Mouse (Mus musculus): ENCODE measurements around the gene Sugt1. TPM values are rescaled to one million over a fixed set of nuclear protein-coding genes. Genes with fewer than 3 reads are reported as not detected.

The Sugt1 gene
- polyA plus RNA-seq, 1 experiment from 2014 or later, result 150 TPM

DNA sequence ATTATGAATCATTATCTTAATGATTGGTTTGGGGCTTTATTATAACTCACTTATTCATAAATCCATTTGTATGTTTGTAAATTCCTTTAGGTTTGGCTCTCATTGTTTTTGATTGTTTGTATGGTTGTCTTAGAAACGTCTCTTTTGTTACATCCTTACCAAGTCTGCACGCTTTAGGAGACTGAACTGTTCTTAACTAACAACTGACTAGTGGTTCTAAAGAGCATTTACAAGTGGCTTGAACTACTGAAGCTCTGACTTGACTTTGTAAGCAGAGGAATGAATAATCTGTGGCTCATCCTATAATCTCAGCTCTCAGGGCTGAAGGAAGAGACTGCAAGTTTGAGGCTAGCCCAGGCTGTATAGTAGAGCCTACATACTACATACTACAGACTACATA, 4.1 kb downstream of the Sugt1 start:
- Histone ChIP-seq H3K4me1 (replicated peaks; ENCODE audit: control insufficient read depth, insufficient read depth, low read length) (peaks cover 7% of the 10 kb centered on the region; the same call in 1 of the 2 replicates), H3K4me2 (ENCODE audit: low read depth, low read length, severe bottlenecking) (no peak overlapping the region), H3K27me3 (ENCODE audit: control insufficient read depth, insufficient read depth, low read length) (no peaks in the 10 kb centered on the region), H3K36me3 (ENCODE audit: control insufficient read depth, insufficient read depth, low read length) (no peaks in the 10 kb centered on the region; the same call in 1 of the 2 replicates), H3K27ac (ENCODE audit: low read depth, low read length) (no peak overlapping the region), H3K9me3 (ENCODE audit: control insufficient read depth, low read length) (no peaks in the 10 kb centered on the region), H3K9ac (ENCODE audit: low read length) (no peak overlapping the region), H3K4me3 (ENCODE audit: low read depth, low read length) (no peak overlapping the region)
- WGBS, result 94% methylated on average over 2 of the region's 2 CpGs
- no peak for DNase-seq (ENCODE audit: low spot score)
- no peak for ATAC-seq (replicated peaks; ENCODE audit: low FRiP score)

DNA sequence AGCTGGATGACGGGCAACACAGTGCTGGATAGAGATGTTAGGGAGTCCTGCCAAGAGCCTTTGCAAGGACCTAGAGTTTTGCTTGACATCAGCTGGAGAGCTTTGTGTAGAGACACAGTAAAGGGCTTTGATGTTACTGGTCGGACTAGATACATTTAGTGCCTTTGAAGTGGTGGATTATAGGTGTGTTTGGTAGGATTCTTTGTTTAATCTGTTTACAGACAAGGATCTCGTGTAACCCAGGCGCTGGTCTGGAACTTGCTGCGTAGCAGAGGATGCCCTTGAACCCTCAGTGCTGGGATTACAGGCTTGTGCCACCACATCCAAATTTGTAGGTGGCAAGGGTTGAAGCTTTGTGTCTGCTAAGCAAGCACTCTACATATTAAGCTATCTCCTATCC, 6.6 kb downstream of the Sugt1 start:
- Histone ChIP-seq H3K4me1 (replicated peaks; ENCODE audit: control insufficient read depth, insufficient read depth, low read length) (no peaks in the 10 kb centered on the region), H3K27ac (ENCODE audit: low read depth, low read length) (no peak overlapping the region), H3K27me3 (ENCODE audit: control insufficient read depth, insufficient read depth, low read length) (no peaks in the 10 kb centered on the region), H3K9ac (ENCODE audit: low read length) (no peak overlapping the region), H3K4me3 (ENCODE audit: low read depth, low read length) (no peak overlapping the region), H3K4me2 (ENCODE audit: low read depth, low read length, severe bottlenecking) (no peak overlapping the region), H3K9me3 (ENCODE audit: control insufficient read depth, low read length) (no peaks in the 10 kb centered on the region), H3K36me3 (ENCODE audit: control insufficient read depth, insufficient read depth, low read length) (no peaks in the 10 kb centered on the region; the same call in none of the 2 replicates)
- DNase-seq (ENCODE audit: low spot score) (no peak), ATAC-seq (replicated peaks; ENCODE audit: low FRiP score) (no peak)
- 88% methylated on average over 5 of the region's 5 CpGs for WGBS

DNA sequence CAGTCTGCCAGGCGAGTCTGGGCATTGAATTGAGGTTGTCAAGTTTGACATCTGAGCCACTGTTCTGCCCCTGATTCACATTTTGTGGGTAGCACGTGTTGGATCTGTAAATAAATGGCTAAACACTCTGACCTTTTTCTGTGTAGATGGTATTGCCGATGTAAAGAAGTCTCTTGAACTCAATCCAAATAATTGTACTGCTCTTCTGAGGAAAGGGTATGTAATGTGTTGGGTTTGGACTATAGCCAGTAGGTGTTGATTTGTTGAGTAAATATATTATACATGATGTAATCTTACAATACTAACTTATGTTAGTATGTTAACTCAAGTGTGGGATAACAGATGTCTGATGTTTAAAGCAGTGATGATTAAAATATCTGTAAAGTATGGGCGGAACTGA, 9.1 kb downstream of the Sugt1 start:
- no peak overlapping the region for H3K9ac ChIP-seq (ENCODE audit: low read length)
- H3K27ac ChIP-seq (ENCODE audit: low read depth, low read length), result no peak overlapping the region
- no peaks in the 10 kb centered on the region for H3K9me3 ChIP-seq (ENCODE audit: control insufficient read depth, low read length)
- H3K4me1 ChIP-seq (replicated peaks; ENCODE audit: control insufficient read depth, insufficient read depth, low read length), result no peaks in the 10 kb centered on the region
- DNase-seq (ENCODE audit: low spot score) (no peak), ATAC-seq (replicated peaks; ENCODE audit: low FRiP score) (no peak)
- no peak overlapping the region for H3K4me3 ChIP-seq (ENCODE audit: low read depth, low read length)
- H3K27me3 ChIP-seq (ENCODE audit: control insufficient read depth, insufficient read depth, low read length), result no peaks in the 10 kb centered on the region
- WGBS, result 85% methylated on average over 4 of the region's 4 CpGs
- no peaks in the 10 kb centered on the region; the same call in none of the 2 replicates for H3K36me3 ChIP-seq (ENCODE audit: control insufficient read depth, insufficient read depth, low read length)
- no peak overlapping the region for H3K4me2 ChIP-seq (ENCODE audit: low read depth, low read length, severe bottlenecking)

DNA sequence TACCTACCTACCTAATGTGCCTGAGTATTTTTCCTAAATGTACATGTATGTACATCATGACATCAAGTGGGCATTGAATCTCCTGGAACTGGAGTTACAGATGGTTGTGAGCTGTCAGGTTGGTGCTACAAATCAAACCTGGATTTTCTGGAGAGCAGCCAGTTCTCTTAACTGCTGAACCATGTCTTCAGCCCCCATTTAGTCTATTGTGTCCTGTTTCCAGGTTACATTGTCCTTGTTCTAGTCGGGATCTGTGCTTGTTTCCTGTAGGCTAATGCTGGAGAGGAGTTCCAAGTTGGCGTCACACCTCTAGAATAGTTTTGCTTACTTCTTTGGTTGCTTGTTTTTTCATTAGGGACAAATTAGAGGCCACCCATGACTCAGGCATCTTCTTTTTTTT, 18.4 kb downstream of the Sugt1 start:
- Histone ChIP-seq H3K9me3 (ENCODE audit: control insufficient read depth, low read length) (no peaks in the 10 kb centered on the region), H3K9ac (ENCODE audit: low read length) (no peak overlapping the region), H3K4me2 (ENCODE audit: low read depth, low read length, severe bottlenecking) (no peak overlapping the region), H3K27me3 (ENCODE audit: control insufficient read depth, insufficient read depth, low read length) (no peaks in the 10 kb centered on the region), H3K4me3 (ENCODE audit: low read depth, low read length) (no peak overlapping the region), H3K36me3 (ENCODE audit: control insufficient read depth, insufficient read depth, low read length) (peaks cover 9% of the 10 kb centered on the region; the same call in 1 of the 2 replicates), H3K27ac (ENCODE audit: low read depth, low read length) (no peak overlapping the region), H3K4me1 (replicated peaks; ENCODE audit: control insufficient read depth, insufficient read depth, low read length) (no peaks in the 10 kb centered on the region)
- DNase-seq (ENCODE audit: low spot score), result no peak
- no peak for ATAC-seq (replicated peaks; ENCODE audit: low FRiP score)
- 77% methylated on average over 2 of the region's 2 CpGs for WGBS

DNA sequence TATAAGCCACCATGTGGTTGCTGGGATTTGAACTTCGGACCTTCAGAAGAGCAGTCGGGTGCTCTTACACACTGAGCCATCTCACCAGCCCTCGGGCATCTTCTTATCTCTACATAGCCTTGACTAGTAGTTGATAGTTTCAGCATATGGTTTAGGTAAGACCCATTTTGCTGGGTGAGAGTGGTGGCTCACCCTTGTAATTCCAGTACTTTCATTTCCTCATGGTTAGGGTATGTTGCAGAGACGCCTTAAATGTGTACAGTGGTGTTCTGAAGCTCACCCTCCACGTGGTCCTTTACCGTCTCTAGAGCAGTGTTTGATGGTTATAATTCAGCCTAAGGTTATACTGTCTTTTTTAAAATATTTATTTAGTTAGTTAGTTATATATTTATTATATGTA, 18.9 kb downstream of the Sugt1 start:
- WGBS, result 93% methylated on average over 6 of the region's 6 CpGs

DNA sequence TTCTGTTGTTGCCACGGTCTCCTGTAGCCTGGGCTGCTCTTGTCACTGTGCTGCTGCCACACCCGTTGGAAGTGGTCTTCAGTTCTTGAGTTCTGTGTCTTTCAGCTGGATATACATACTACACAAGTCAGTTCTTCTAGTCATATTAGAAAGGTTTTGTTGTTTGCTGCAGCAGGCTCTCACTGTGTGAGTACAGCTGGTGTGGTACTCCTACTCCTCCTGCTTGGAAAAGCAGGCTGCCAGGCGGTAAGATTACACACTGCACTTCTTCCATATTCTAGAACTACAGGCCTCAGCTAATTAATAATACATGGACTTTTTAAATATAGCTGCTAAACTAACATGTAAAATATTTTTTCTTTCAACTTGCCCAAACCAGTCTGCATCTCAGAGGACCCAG, 19.4 kb downstream of the Sugt1 start:
- H3K4me2 ChIP-seq (ENCODE audit: low read depth, low read length, severe bottlenecking), result no peak overlapping the region
- H3K36me3 ChIP-seq (ENCODE audit: control insufficient read depth, insufficient read depth, low read length), result peaks cover 9% of the 10 kb centered on the region; the same call in 1 of the 2 replicates
- H3K27ac ChIP-seq (ENCODE audit: low read depth, low read length), result no peak overlapping the region
- H3K9me3 ChIP-seq (ENCODE audit: control insufficient read depth, low read length), result no peaks in the 10 kb centered on the region
- no peak overlapping the region for H3K9ac ChIP-seq (ENCODE audit: low read length)
- 95% methylated on average over 3 of the region's 3 CpGs for WGBS
- H3K4me1 ChIP-seq (replicated peaks; ENCODE audit: control insufficient read depth, insufficient read depth, low read length), result no peaks in the 10 kb centered on the region
- ATAC-seq (replicated peaks; ENCODE audit: low FRiP score), result no peak
- H3K27me3 ChIP-seq (ENCODE audit: control insufficient read depth, insufficient read depth, low read length), result no peaks in the 10 kb centered on the region
- H3K4me3 ChIP-seq (ENCODE audit: low read depth, low read length), result no peak overlapping the region
- DNase-seq (ENCODE audit: low spot score), result no peak

More for the DNA sequence above, 18.9 kb downstream of the Sugt1 start:
- ATAC-seq (replicated peaks; ENCODE audit: low FRiP score), result no peak
- Histone ChIP-seq H3K4me1 (replicated peaks; ENCODE audit: control insufficient read depth, insufficient read depth, low read length) (no peaks in the 10 kb centered on the region), H3K27ac (ENCODE audit: low read depth, low read length) (no peak overlapping the region), H3K4me3 (ENCODE audit: low read depth, low read length) (no peak overlapping the region), H3K36me3 (ENCODE audit: control insufficient read depth, insufficient read depth, low read length) (peaks cover 9% of the 10 kb centered on the region; the same call in 1 of the 2 replicates), H3K9ac (ENCODE audit: low read length) (no peak overlapping the region), H3K9me3 (ENCODE audit: control insufficient read depth, low read length) (no peaks in the 10 kb centered on the region), H3K4me2 (ENCODE audit: low read depth, low read length, severe bottlenecking) (no peak overlapping the region), H3K27me3 (ENCODE audit: control insufficient read depth, insufficient read depth, low read length) (no peaks in the 10 kb centered on the region)
- no peak for DNase-seq (ENCODE audit: low spot score)

DNA sequence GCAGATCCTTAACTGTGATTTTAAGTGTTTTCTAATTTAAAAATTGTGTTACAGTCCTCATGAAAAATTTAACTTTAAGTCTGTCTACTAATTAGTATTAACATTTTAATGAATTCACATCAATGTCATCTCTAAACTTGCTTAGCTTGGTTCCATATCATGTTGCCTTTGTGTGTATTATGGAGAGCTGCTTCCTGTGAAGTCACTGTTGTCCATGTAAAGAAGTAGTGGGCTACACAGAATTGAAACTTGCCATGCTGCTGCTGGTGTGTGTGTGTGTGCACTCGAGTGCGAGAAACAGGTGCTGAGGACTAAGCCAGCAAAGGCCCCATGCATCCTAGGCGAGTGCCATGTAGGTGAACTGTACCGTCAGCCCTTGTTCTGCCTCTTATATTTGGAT, 19.9 kb downstream of the Sugt1 start:
- WGBS, result 90% methylated on average over 4 of the region's 4 CpGs
- H3K36me3 ChIP-seq (ENCODE audit: control insufficient read depth, insufficient read depth, low read length), result peaks cover 9% of the 10 kb centered on the region; the same call in 1 of the 2 replicates
- no peaks in the 10 kb centered on the region for H3K27me3 ChIP-seq (ENCODE audit: control insufficient read depth, insufficient read depth, low read length)
- no peak overlapping the region for H3K27ac ChIP-seq (ENCODE audit: low read depth, low read length)
- no peak overlapping the region for H3K4me2 ChIP-seq (ENCODE audit: low read depth, low read length, severe bottlenecking)
- no peak for DNase-seq (ENCODE audit: low spot score)
- no peaks in the 10 kb centered on the region for H3K4me1 ChIP-seq (replicated peaks; ENCODE audit: control insufficient read depth, insufficient read depth, low read length)
- H3K4me3 ChIP-seq (ENCODE audit: low read depth, low read length), result no peak overlapping the region
- no peaks in the 10 kb centered on the region for H3K9me3 ChIP-seq (ENCODE audit: control insufficient read depth, low read length)
- no peak overlapping the region for H3K9ac ChIP-seq (ENCODE audit: low read length)
- no peak for ATAC-seq (replicated peaks; ENCODE audit: low FRiP score)

DNA sequence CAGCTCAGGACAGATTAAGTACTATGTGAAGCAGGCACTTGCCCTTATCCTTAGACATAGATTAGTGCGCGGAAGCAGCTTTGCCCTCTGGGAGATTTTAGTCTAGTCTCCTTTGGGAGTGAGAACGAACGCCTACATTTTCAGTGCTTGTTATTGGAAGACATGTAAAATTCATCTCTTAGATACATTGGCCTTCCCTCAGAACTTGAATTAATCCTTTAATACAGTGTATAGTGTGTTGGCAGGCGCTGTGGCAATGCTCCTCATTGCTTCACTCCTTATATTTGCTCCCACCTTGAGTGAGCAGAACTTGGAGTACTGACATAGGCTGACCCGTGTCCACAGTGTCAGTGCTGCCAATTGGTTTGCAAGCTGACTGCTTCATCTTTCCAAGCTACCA, 20.8 kb downstream of the Sugt1 start:
- Histone ChIP-seq H3K4me2 (ENCODE audit: low read depth, low read length, severe bottlenecking) (no peak overlapping the region), H3K27me3 (ENCODE audit: control insufficient read depth, insufficient read depth, low read length) (no peaks in the 10 kb centered on the region), H3K9me3 (ENCODE audit: control insufficient read depth, low read length) (no peaks in the 10 kb centered on the region), H3K36me3 (ENCODE audit: control insufficient read depth, insufficient read depth, low read length) (peaks cover 9% of the 10 kb centered on the region; the same call in 1 of the 2 replicates), H3K27ac (ENCODE audit: low read depth, low read length) (no peak overlapping the region), H3K9ac (ENCODE audit: low read length) (no peak overlapping the region), H3K4me1 (replicated peaks; ENCODE audit: control insufficient read depth, insufficient read depth, low read length) (no peaks in the 10 kb centered on the region), H3K4me3 (ENCODE audit: low read depth, low read length) (no peak overlapping the region)
- no peak for ATAC-seq (replicated peaks; ENCODE audit: low FRiP score)
- no peak for DNase-seq (ENCODE audit: low spot score)
- 95% methylated on average over 6 of the region's 6 CpGs for WGBS

DNA sequence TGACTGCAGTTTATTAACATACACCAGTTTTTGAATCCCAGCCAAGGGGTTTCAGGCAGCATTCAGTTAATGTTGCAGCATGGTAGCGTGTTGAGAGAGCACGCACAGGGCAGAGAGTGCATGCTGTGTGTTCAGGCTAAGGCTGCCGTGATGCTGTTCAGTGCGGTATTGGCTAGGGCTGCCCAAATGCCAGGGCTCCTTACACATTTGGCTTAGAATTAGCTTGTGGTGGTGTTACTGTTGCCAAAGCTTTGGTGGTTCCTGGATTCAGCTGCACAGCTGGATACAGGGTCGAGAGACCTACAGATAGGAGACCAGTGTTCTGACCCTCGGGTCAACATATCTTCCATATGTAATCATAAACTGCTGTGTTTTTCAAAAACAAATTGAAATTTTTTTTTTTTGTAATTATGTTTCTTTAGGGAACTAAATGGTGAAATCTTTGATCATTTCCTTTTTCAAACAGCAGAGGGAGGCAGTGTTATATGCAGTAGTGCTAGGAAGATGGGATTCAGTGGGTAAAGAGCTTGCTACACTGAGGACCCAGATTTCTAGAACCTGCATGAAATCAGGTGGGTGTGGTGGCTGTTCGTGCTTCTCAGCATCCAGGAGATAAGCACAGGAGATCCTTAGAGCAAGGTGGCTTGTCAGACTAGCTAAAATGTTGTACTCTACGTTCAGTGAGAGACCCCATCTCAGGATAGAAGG, 29.8 kb downstream of the Sugt1 start:
- no peaks in the 10 kb centered on the region for H3K27me3 ChIP-seq (ENCODE audit: control insufficient read depth, insufficient read depth, low read length)
- no peak overlapping the region for H3K4me3 ChIP-seq (ENCODE audit: low read depth, low read length)
- H3K9ac ChIP-seq (ENCODE audit: low read length), result no peak overlapping the region
- H3K4me2 ChIP-seq (ENCODE audit: low read depth, low read length, severe bottlenecking), result no peak overlapping the region
- H3K27ac ChIP-seq (ENCODE audit: low read depth, low read length), result no peak overlapping the region
- no peaks in the 10 kb centered on the region; the same call in 1 of the 2 replicates for H3K36me3 ChIP-seq (ENCODE audit: control insufficient read depth, insufficient read depth, low read length)
- ATAC-seq (replicated peaks; ENCODE audit: low FRiP score) (no peak), DNase-seq (ENCODE audit: low spot score) (no peak)
- H3K9me3 ChIP-seq (ENCODE audit: control insufficient read depth, low read length), result no peaks in the 10 kb centered on the region
- WGBS, result 91% methylated on average over 8 of the region's 8 CpGs
- H3K4me1 ChIP-seq (replicated peaks; ENCODE audit: control insufficient read depth, insufficient read depth, low read length), result no peaks in the 10 kb centered on the region
